Mouse (Mus musculus): Measurements from ENCODE around the gene Antxrl. TPM values are rescaled to one million over a fixed set of nuclear protein-coding genes. Genes with fewer than 3 reads are reported as not detected.

Antxrl gene
- polyA plus RNA-seq, 1 experiment from 2014 or later: not detected

- WGBS: 95% methylated on average over 4 of the region's 4 CpGs
Observed at GRCm38 (mm10) chr14:34121691-34122090, 69.2 kb downstream of the Antxrl start.

More at GRCm38 (mm10) chr14:34121691-34122090, 69.2 kb downstream of the Antxrl start:
- DNase-seq (ENCODE audit: low spot score) (no peak), ATAC-seq (replicated peaks; ENCODE audit: low FRiP score, low read depth) (no peak)
- Histone ChIP-seq H3K4me2 (ENCODE audit: low read length) (no peak overlapping the region), H3K36me3 (ENCODE audit: insufficient read depth, low read length) (no peaks in the 10 kb centered on the region), H3K27ac (no peak overlapping the region), H3K4me1 (replicated peaks; ENCODE audit: insufficient read depth, low read length) (no peaks in the 10 kb centered on the region; the same call in 1 of the 2 replicates), H3K9me3 (replicated peaks; ENCODE audit: low read length) (no peaks in the 10 kb centered on the region), H3K4me3 (replicated peaks; ENCODE audit: low read depth, low read length) (no peak overlapping the region), H3K27me3 (ENCODE audit: insufficient read depth, low read length) (no peaks in the 10 kb centered on the region), H3K9ac (ENCODE audit: low read depth, low read length) (no peak overlapping the region)
- no peak for TF ChIP-seq CTCF (IDR thresholded peaks at IDR 0.05; ENCODE audit: low read depth)

Other genes with a start within 250 kb of the Antxrl start
- 2.6 and 3.1 TPM in 2 replicates for gene Gdf10, start 129.1 kb upstream of the Antxrl start, polyA plus RNA-seq (2015; fragmentation: Nextera tagmentation; extraction: Ambion mirVana)
- gene Gdf2, start 111.7 kb upstream of the Antxrl start, polyA plus RNA-seq (2015; fragmentation: Nextera tagmentation; extraction: Ambion mirVana): not detected in 2 replicates
- gene Rbp3, start 98.7 kb upstream of the Antxrl start, polyA plus RNA-seq (2015; fragmentation: Nextera tagmentation; extraction: Ambion mirVana): not detected in 2 replicates
- not detected in 2 replicates for gene Zfp488, start 73.9 kb upstream of the Antxrl start, polyA plus RNA-seq (2015; fragmentation: Nextera tagmentation; extraction: Ambion mirVana)
- gene Gm30083, start 37.5 kb upstream of the Antxrl start, polyA plus RNA-seq (2015; fragmentation: Nextera tagmentation; extraction: Ambion mirVana): not detected in 2 replicates
- not detected in 2 replicates for gene Gm5460, start 35.9 kb upstream of the Antxrl start, polyA plus RNA-seq (2015; fragmentation: Nextera tagmentation; extraction: Ambion mirVana)
- gene Anxa8, start 33.3 kb downstream of the Antxrl start, polyA plus RNA-seq (2015; fragmentation: Nextera tagmentation; extraction: Ambion mirVana): 1.4 and 2.2 TPM in 2 replicates
- not detected in 2 replicates for gene A630023A22Rik, start 50.0 kb downstream of the Antxrl start, polyA plus RNA-seq (2015; fragmentation: Nextera tagmentation; extraction: Ambion mirVana)
- 0.09 and 0.19 TPM in 2 replicates for gene Npy4r, start 99.8 kb downstream of the Antxrl start, polyA plus RNA-seq (2015; fragmentation: Nextera tagmentation; extraction: Ambion mirVana)
- gene Gprin2, start 148.9 kb downstream of the Antxrl start, polyA plus RNA-seq (2015; fragmentation: Nextera tagmentation; extraction: Ambion mirVana): 0.62 and 0.79 TPM in 2 replicates
- gene Syt15, start 166.9 kb downstream of the Antxrl start, polyA plus RNA-seq (2015; fragmentation: Nextera tagmentation; extraction: Ambion mirVana): 0.76 and 0.80 TPM in 2 replicates